Comparison of ENCODE assay signal across 15 mouse cellular contexts in genomic region chr11:118475496-118476083, GRCm38 (mm10).
"Had no signal": no experiment of that assay in that cellular context is flagged by ENCODE, and none has a peak within 500 bp of the region (broad histone marks: within the 10 kb centered on the region; RNA-seq: fewer than 3 reads in every experiment).

No protein-coding gene starts in this region.

- DNase-seq: kidney, adult 11 months; kidney, adult 8-10 months; kidney, postnatal 10 days; kidney, postnatal 4 days; layer of hippocampus, adult 9-11 months; lung, adult 2 months; lung, postnatal 14 days; lung, postnatal 4 days; midbrain, embryonic 14.5 days; thymus, adult 2 months; thymus, postnatal 14 days had no signal

- H3K27me3 ChIP-seq: kidney, embryonic 15.5 days; limb, embryonic 15.5 days; liver, embryonic 12.5 days had no signal

- H3K9ac ChIP-seq: kidney, embryonic 15.5 days; limb, embryonic 15.5 days; liver, embryonic 12.5 days had no signal

- H3K36me3 ChIP-seq: limb, embryonic 15.5 days had no signal

- H3K9me3 ChIP-seq: kidney, embryonic 15.5 days; limb, embryonic 15.5 days; liver, embryonic 12.5 days had no signal

- H3K27ac ChIP-seq: kidney, embryonic 15.5 days; limb, embryonic 15.5 days; stomach, postnatal 0 days had no signal

- ATAC-seq: liver, embryonic 12.5 days had no signal
